16 mouse cellular contexts compared by ENCODE assay signal in genomic region chr5:149997321-149998034, GRCm38 (mm10). TPM values are rescaled to one million over a fixed set of nuclear protein-coding genes. Genes with fewer than 3 reads are reported as not detected.
A peak's percentile ranks its signal among the peaks of the same experiment; 100 is the strongest.
DNase-seq lines count a peak whose midpoint lies in the region; ATAC-seq and TF ChIP-seq lines count a peak whose summit lies in the region.
"Had no signal": no experiment of that assay in that cellular context is flagged by ENCODE, and none has a peak within 500 bp of the region (broad histone marks: within the 10 kb centered on the region; RNA-seq: fewer than 3 reads in every experiment).

No protein-coding gene starts in this region.

- no peak overlapping the region for H3K4me3 ChIP-seq in kidney, postnatal 0 days (replicated peaks; ENCODE audit: low read depth, low read length)
- H3K4me3 ChIP-seq: hindbrain, embryonic 13.5 days; midbrain, embryonic 13.5 days had no signal

- H3K9me3 ChIP-seq in kidney, postnatal 0 days (replicated peaks; ENCODE audit: low read length) = no peaks in the 10 kb centered on the region
- H3K9me3 ChIP-seq: midbrain, embryonic 13.5 days had no signal

- WGBS in kidney, postnatal 0 days = 66% methylated on average over 22 of the region's 22 CpGs

- H3K36me3 ChIP-seq in kidney, postnatal 0 days (ENCODE audit: insufficient read depth, low read length) = no peaks in the 10 kb centered on the region
- H3K36me3 ChIP-seq: hindbrain, embryonic 13.5 days; midbrain, embryonic 13.5 days had no signal

- no peaks in the 10 kb centered on the region for H3K27me3 ChIP-seq in kidney, postnatal 0 days (ENCODE audit: insufficient read depth, low read length)
- H3K27me3 ChIP-seq: hindbrain, embryonic 13.5 days; midbrain, embryonic 13.5 days had no signal

- ATAC-seq in kidney, postnatal 0 days (replicated peaks; ENCODE audit: low FRiP score, low read depth) = 0 out of 2 replicates have a peak, but pooled peaks have one; percentile 33
- ATAC-seq: liver, postnatal 0 days; midbrain, embryonic 13.5 days had no signal

- peak overlapping the region; percentile 37 for H3K4me2 ChIP-seq in kidney, postnatal 0 days (ENCODE audit: low read length)
- H3K4me2 ChIP-seq: hindbrain, embryonic 13.5 days; midbrain, embryonic 13.5 days had no signal

- no peak overlapping the region for H3K27ac ChIP-seq in kidney, postnatal 0 days
- H3K27ac ChIP-seq: hindbrain, embryonic 13.5 days; midbrain, embryonic 13.5 days had no signal

- DNase-seq in frontal cortex, adult 2 months (ENCODE audit: extremely low spot score in 1 of 2, low spot score in 1 of 2) = peak; percentile 9 to 30
- DNase-seq in frontal cortex, postnatal 14 days (ENCODE audit: low spot score in 2 of 2) = no peak
- peak; percentile 54 for DNase-seq in kidney, postnatal 0 days (ENCODE audit: low spot score)
- DNase-seq in kidney, adult 9 months = no peak
- peak; percentile 32 for DNase-seq in right cerebral cortex, adult 18-20 months
- DNase-seq in right cerebral cortex, postnatal 25 days = no peak
- DNase-seq in gastrocnemius, postnatal 4 days (ENCODE audit: low spot score in 2 of 2) = no peak
- DNase-seq in yolk sac, embryonic 10.5 days (ENCODE audit: low spot score) = no peak
- DNase-seq: adrenal gland, postnatal 10 days; cerebellum, postnatal 25 days; gastrocnemius, postnatal 10 days; kidney, adult 2 months; liver, postnatal 0 days; thymus, postnatal 25 days had no signal

- no peak overlapping the region for H3K9ac ChIP-seq in kidney, postnatal 0 days (ENCODE audit: low read depth, low read length)
- H3K9ac ChIP-seq: hindbrain, embryonic 13.5 days; liver, postnatal 0 days; midbrain, embryonic 13.5 days had no signal

- H3K4me1 ChIP-seq in kidney, postnatal 0 days (replicated peaks; ENCODE audit: insufficient read depth, low read length) = no peaks in the 10 kb centered on the region
- H3K4me1 ChIP-seq: hindbrain, embryonic 13.5 days; midbrain, embryonic 13.5 days had no signal

- no peak for TF ChIP-seq CTCF in kidney, postnatal 0 days (IDR thresholded peaks at IDR 0.05; ENCODE audit: low read depth)

RNA-seq across cellular contexts. Expression of gene Rxfp2, which starts 21.0 kb away (rescaled TPM):
- polyA plus RNA-seq in frontal cortex, adult 2 months (2012; rRNA removed) = 1.2 and 1.6 TPM in 2 replicates
- 0.43 and 0.46 TPM in 2 replicates for polyA plus RNA-seq in kidney, postnatal 0 days (2015; fragmentation: Nextera tagmentation; extraction: Ambion mirVana)
- total RNA-seq in gastrocnemius, postnatal 4 days (2021) = under 1 TPM in 1 of 2 experiments, not detected in 1; 0.13 TPM
- total RNA-seq: adrenal gland, postnatal 10 days; gastrocnemius, postnatal 10 days had no signal
- polyA plus RNA-seq: liver, postnatal 0 days had no signal

Comparison
In these comparisons a context has a peak if more than half of its experiments do, and no peak if none do; other contexts are left out.
1. DNase-seq: peak in frontal cortex, adult 2 months (2 of 2), kidney, postnatal 0 days (single experiment) and right cerebral cortex, adult 18-20 months (single experiment); none in frontal cortex, postnatal 14 days (0 of 2), kidney, adult 9 months (single experiment), right cerebral cortex, postnatal 25 days (single experiment), gastrocnemius, postnatal 4 days (0 of 2) and yolk sac, embryonic 10.5 days (single experiment).